Mouse (Mus musculus): ENCODE data around the gene Gab2.

DNA sequence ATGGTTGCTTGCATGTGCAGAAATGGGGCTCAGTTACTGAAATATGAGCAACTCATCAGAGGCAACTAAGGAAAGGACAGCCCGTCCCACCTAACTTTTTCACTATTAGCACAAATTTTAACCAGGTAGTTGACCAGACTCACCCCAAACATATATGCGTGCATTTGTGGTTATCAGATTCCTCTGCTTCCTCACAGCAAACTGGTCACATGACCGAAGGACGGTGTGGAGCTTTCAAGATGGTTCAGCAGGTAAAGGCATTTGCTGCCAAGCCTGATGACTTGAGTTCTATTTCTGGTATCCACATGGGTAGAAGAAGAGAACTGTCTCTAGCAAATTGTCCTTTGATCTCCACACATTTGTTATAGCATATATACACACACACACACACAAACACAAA, 277.0 kb downstream of the Gab2 start:
- no peak for TF ChIP-seq CTCF (IDR thresholded peaks at IDR 0.05; ENCODE audit: control insufficient read depth, insufficient read depth, insufficient read length)
- no peak for TF ChIP-seq USF1 (IDR thresholded peaks at IDR 0.05; ENCODE audit: low read depth)
- no peak for TF ChIP-seq MYOD1 (IDR thresholded peaks at IDR 0.05; ENCODE audit: control insufficient read depth, insufficient read length, low read depth)
- no peak for TF ChIP-seq MAX (IDR thresholded peaks at IDR 0.05)
- TF ChIP-seq MYOG (IDR thresholded peaks at IDR 0.05; ENCODE audit: control insufficient read depth, extremely low read depth, insufficient read length) = no peak
- no peak for TF ChIP-seq FOSL1 (IDR thresholded peaks at IDR 0.05; ENCODE audit: insufficient read depth, low read length, poor library complexity, severe bottlenecking)
- TF ChIP-seq CEBPB (IDR thresholded peaks at IDR 0.05; ENCODE audit: low read depth) = no peak

Data from C2C12 (cell line).